Mouse (Mus musculus) midbrain, embryonic 12.5 days (tissue): Measurements from ENCODE around the gene Cenpk. TPM values are rescaled to one million over a fixed set of nuclear protein-coding genes. Genes with fewer than 3 reads are reported as not detected.
"Not testable (repeated sequence)": the region's sequence is repeated elsewhere in the genome, so short reads cannot be mapped to it uniquely, and the experiment has no call there.

Experiments used
- ATAC-seq: fragments of 200-750 bp; cut with Nextera tagmentation; 2 replicates; pipeline ENCODE4 v1.8.0; 2017; ENCODE audit warnings: low read depth, moderate TSS enrichment, moderate library complexity; ENCODE audit not compliant: low FRiP score
- H3K27ac ChIP-seq: fragments of 300-500 bp; sonication (generic); replicated peaks from 2 replicates; pipeline ENCODE4 v1.5.1; 2016; ENCODE audit warnings: mild to moderate bottlenecking
- H3K27me3 ChIP-seq: fragments of 300-500 bp; sonication (generic); 2 replicates; pipeline ENCODE4 v1.6.1; 2016; ENCODE audit warnings: mild to moderate bottlenecking
- H3K36me3 ChIP-seq: fragments of 300-500 bp; sonication (generic); 2 replicates; pipeline ENCODE4 v1.6.1; 2016
- H3K4me1 ChIP-seq: fragments of 300-500 bp; sonication (generic); 2 replicates; pipeline ENCODE4 v1.6.1; 2016
- H3K4me2 ChIP-seq: fragments of 300-500 bp; sonication (generic); replicated peaks from 2 replicates; pipeline ENCODE4 v1.6.1; 2016; ENCODE audit warnings: mild to moderate bottlenecking, moderate library complexity
- H3K4me3 ChIP-seq: fragments of 300-500 bp; sonication (generic); 2 replicates; pipeline ENCODE4 v1.5.1; 2016; ENCODE audit warnings: mild to moderate bottlenecking
- H3K9ac ChIP-seq: fragments of 300-500 bp; sonication (generic); replicated peaks from 2 replicates; pipeline ENCODE4 v1.6.1; 2016; ENCODE audit warnings: mild to moderate bottlenecking, moderate library complexity
- H3K9me3 ChIP-seq: fragments of 300-500 bp; sonication (generic); 2 replicates; pipeline ENCODE4 v1.6.1; 2016; ENCODE audit warnings: mild to moderate bottlenecking
- WGBS: fragments of 180-500 bp; shearing (Covaris S2); methylation state at CpG from one replicate; pipeline ENCODE4 v1.1.7; 2016; 5-methylcytosine and 5-hydroxymethylcytosine counted together
- polyA plus RNA-seq: library from polyadenylated mRNA; unstranded; fragments of >200 nt; fragmentation: Nextera tagmentation; extraction: Ambion mirVana; gene quantifications from 2 replicates; pipeline ENCODE4 v1.2.1, GENCODE M21; 2016

Cenpk gene
- 64.0 and 68.2 TPM in 2 replicates for polyA plus RNA-seq

DNA sequence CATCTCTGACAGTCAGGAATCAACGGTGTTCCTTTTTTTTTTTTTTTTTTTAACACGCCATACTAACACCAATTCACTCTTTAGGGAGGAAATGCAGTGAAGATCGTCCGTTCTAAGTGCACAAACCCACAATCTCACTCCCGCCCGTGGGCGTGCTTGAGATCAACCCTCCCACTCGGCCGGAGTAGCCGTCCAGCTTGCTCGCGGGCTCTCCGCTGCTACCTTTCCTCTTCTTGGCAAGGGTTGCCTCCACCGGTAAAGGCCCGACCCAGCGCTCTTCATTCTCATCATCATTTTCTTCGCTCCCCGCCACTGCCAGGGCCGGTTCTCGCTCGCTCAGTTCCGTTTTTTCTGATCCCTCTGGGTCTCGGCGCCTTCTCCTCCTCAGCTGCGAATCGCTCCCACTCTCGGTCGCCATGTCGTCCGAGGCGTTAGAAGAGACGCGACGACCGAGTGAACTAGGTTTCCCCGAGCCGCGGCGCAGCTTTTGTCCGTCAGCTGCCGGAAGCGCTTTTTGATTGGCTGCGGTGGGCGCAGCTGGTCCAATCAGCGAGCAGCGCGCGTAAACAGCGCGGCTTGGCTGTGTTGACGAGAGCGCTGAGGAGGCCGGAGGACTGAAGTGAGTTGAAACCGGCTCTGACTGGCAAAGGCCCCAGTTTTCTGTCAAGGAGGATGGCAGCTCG lies at the start of gene Cenpk, which contains the start of gene Ppwd1:
Cenpk (plus strand) TSS at position 228 of the 683 bp plus-strand sequence.
Ppwd1 (minus strand) TSS at position 460 of the 683 bp plus-strand sequence.
- ATAC-seq: peak; percentile 100
- under 1% methylated on average over 55 of the region's 55 CpGs for WGBS
- peaks cover 7% of the 10 kb centered on the region for H3K36me3 ChIP-seq
- peak within 1 kb of the TSS; percentile 90 for H3K27ac ChIP-seq
- H3K4me2 ChIP-seq: peak within 1 kb of the TSS; percentile 79
- peak within 1 kb of the TSS; percentile 81 for H3K4me3 ChIP-seq
- H3K9me3 ChIP-seq: no peaks in the 10 kb centered on the region
- peak within 1 kb of the TSS; percentile 84 for H3K9ac ChIP-seq
- H3K4me1 ChIP-seq: peaks cover 12% of the 10 kb centered on the region
- no peaks in the 10 kb centered on the region for H3K27me3 ChIP-seq

DNA sequence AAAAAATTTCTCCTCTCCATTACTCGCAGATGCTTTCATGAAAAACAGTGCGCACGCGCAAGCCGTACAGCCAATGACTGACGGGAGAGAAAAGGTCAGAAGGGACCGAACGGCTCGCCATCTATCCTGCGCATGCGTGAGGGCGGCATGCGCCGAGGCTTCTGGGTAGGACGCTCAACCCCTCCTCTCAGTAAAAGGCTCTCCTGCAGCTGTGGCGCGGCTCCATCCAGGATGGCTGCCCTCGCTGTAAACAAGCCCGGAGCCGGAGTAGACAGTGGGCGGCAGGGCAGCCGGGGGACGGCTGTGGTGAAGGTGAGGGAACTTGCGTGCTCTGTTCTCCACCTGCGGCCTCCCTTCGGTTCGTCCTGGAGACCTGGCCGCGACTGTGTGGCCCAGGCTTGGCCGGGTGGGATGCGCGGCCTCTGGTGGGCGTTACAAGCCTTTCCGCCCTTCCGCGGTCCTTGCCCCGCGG lies 49.7 kb upstream of the Cenpk start, which contains the start of gene Trim23:
Trim23 (plus strand) TSS at position 148 of the 472 bp plus-strand sequence.
- Histone ChIP-seq H3K27me3 (no peaks in the 10 kb centered on the region), H3K27ac (peak within 1 kb of the TSS; percentile 83), H3K9ac (peak within 1 kb of the TSS; percentile 80), H3K9me3 (no peaks in the 10 kb centered on the region), H3K4me1 (peaks cover 14% of the 10 kb centered on the region), H3K4me3 (peak within 1 kb of the TSS; percentile 86), H3K36me3 (peaks cover 15% of the 10 kb centered on the region), H3K4me2 (peak within 1 kb of the TSS; percentile 78)
- under 1% methylated on average over 38 of the region's 38 CpGs for WGBS
- ATAC-seq: peak; percentile 98

DNA sequence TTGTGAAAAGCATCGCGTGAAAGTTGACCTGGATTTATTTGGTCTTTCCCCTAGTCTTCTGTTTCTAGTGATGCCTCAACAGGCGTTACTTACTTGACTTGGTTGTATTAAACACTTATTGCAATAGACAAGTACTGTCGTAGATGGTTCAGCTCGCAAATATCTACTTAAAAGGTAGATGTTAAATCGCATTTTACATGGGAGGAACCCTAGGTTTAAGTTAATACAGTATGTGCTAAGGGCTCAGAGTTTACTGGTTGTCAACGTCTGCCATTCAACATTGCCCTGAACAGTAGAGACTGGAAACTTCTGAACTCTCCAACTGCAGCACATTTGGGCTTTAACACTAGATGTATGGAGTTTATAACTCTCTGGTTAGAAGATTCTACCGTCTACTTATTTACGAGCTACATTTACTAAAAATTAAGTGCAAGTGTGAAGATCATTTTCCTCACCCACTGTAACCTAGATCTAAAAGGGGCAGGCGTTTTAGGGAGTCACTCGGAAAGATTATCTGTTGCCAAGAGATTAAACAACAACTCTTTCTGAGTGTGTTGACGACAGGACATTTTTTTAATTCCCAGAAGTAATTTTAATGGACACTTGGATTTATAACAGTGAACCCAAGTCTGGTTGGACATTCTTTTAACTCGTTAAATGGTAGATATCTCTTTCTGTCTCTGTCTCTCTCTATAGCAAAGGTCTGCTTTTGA lies 49.1 kb upstream of the Cenpk start:
- no peaks in the 10 kb centered on the region for H3K9me3 ChIP-seq
- peak overlapping the region; percentile 80 for H3K9ac ChIP-seq
- peak overlapping the region; percentile 62 for H3K4me2 ChIP-seq
- H3K27me3 ChIP-seq: no peaks in the 10 kb centered on the region
- ATAC-seq: 0 out of 2 replicates have a peak, but pooled peaks have one; percentile 2
- peaks cover 21% of the 10 kb centered on the region for H3K36me3 ChIP-seq
- H3K4me3 ChIP-seq: peak overlapping the region; percentile 86
- WGBS: 24% methylated on average over 13 of the region's 13 CpGs
- H3K27ac ChIP-seq: peak overlapping the region; percentile 83; the same call in 1 of the 2 replicates
- H3K4me1 ChIP-seq: peaks cover 14% of the 10 kb centered on the region

DNA sequence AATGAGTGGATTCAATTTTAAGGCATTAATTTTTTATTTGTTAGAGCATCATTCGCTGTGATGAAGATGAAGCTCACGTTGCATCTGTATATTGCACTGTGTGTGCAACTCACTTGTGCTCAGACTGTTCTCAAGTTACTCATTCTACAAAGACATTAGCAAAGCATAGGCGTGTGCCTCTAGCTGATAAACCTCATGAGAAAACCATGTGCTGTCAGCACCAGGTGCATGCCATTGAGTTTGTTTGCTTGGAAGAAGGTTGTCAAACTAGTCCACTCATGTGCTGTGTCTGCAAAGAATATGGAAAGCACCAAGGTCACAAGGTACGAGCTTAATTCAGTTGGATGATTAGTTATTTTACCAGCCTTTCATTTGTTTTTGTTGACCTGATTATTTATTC lies 41.1 kb upstream of the Cenpk start:
- no peaks in the 10 kb centered on the region for H3K27me3 ChIP-seq
- H3K4me1 ChIP-seq: no peaks in the 10 kb centered on the region
- no peaks in the 10 kb centered on the region for H3K9me3 ChIP-seq
- H3K36me3 ChIP-seq: peaks cover 46% of the 10 kb centered on the region
- WGBS: 91% methylated on average over 4 of the region's 4 CpGs
- ATAC-seq: no peak
- no peak overlapping the region for H3K9ac ChIP-seq
- no peak overlapping the region for H3K4me2 ChIP-seq
- H3K27ac ChIP-seq: no peak overlapping the region
- no peak overlapping the region for H3K4me3 ChIP-seq

DNA sequence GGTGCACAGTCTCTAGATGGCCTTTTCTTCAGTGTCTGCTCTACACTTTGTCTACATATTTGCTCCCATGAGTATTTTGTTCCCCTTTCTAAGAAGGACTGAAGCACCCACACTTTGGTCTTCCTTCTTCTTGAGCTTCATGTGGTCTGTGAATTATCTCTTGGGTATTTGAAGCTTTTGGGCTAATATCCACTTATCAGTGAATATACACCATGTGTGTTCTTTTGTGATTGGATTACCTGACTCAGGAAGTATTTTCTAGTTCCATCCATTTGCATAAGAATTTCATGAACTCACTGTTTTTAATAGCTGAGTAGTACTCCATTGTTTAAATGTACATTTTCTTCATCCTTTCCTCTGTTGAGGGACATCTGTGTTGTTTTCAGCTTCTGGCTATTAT lies 32.5 kb upstream of the Cenpk start:
- not testable (repeated sequence) for H3K4me2 ChIP-seq, H3K9me3 ChIP-seq, H3K27ac ChIP-seq, H3K9ac ChIP-seq, ATAC-seq, H3K4me1 ChIP-seq, H3K27me3 ChIP-seq, H3K4me3 ChIP-seq
- H3K36me3 ChIP-seq: peaks cover 25% of the 10 kb centered on the region

DNA sequence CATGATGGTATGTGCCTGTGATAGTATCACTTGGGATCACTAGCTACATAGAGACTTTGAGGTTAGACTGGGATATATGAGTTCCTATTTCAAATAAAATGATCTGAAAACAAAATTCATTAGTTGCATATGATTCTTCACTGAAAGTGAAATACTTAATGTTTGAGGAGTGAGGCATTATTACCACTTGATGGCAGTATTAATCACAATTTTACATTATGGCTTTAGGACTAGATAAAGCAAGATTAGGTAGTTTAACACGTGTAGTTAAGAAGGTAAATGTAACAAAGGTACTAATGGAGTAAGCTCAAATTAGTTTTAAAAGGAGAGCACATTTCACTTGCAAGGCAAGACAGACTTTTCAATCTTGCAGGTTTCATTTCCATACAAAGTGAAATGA lies 24.1 kb upstream of the Cenpk start:
- H3K4me2 ChIP-seq: no peak overlapping the region
- no peaks in the 10 kb centered on the region for H3K27me3 ChIP-seq
- no peak overlapping the region for H3K4me3 ChIP-seq
- no peak for ATAC-seq
- no peak overlapping the region for H3K27ac ChIP-seq
- 70% methylated on average over 1 of the region's 1 CpGs for WGBS
- H3K9ac ChIP-seq: no peak overlapping the region
- H3K4me1 ChIP-seq: no peaks in the 10 kb centered on the region
- peaks cover 21% of the 10 kb centered on the region for H3K36me3 ChIP-seq
- H3K9me3 ChIP-seq: no peaks in the 10 kb centered on the region

DNA sequence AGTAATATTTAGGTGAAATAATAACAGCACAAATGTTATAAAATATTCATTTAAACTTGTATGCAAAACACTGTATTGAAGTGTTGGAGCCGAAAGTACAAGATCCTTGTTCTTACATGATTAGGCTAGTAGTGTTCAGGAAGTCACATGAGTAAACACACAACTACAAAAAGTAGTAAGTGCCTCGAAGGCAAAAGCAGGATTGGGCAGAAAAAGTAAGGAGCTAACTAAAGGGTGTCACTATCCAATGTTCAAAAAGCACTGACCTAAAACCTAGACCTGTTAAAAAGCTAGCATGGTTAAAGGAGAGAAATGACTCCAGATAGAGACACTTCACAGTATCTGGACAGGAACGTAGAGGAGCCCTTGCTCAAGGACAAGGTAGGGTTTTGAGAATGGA lies 933 bp upstream of the Cenpk start:
- 75% methylated on average over 3 of the region's 3 CpGs for WGBS
- peak overlapping the region; percentile 79 for H3K4me2 ChIP-seq
- peak overlapping the region; percentile 84 for H3K9ac ChIP-seq
- no peaks in the 10 kb centered on the region for H3K27me3 ChIP-seq
- peaks cover 4% of the 10 kb centered on the region for H3K36me3 ChIP-seq
- no peaks in the 10 kb centered on the region for H3K9me3 ChIP-seq
- H3K4me1 ChIP-seq: peaks cover 12% of the 10 kb centered on the region
- no peak for ATAC-seq
- H3K27ac ChIP-seq: no peak overlapping the region
- H3K4me3 ChIP-seq: peak overlapping the region; percentile 81

DNA sequence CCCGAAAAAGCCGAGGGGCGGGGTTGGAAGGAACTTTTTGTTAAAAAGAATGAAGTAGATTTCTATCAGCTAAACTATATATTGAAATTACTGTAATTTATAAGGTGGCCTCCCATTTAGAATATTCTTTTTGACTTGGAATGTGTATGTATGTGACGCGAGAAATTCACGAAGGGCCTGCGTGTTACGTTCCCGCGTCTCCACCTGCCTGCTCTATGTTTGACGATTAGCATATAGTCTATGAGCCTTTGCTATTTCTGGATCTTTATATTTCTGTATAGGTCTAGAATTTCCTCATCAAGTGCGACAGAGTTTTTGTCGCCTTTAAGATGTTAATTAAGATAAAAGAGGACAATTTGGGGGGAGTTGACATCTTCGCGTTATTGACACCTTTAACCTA lies 770 bp downstream of the Cenpk start:
- Histone ChIP-seq H3K27ac (0 out of 2 replicates have a peak overlapping the region, but pooled peaks have one; percentile 54), H3K27me3 (no peaks in the 10 kb centered on the region), H3K36me3 (peaks cover 7% of the 10 kb centered on the region), H3K4me3 (peak overlapping the region; percentile 81), H3K9ac (peak overlapping the region; percentile 71), H3K9me3 (no peaks in the 10 kb centered on the region), H3K4me2 (peak overlapping the region; percentile 79), H3K4me1 (peaks cover 12% of the 10 kb centered on the region)
- whole genome bisulfite sequencing: 8% methylated on average over 15 of the region's 15 CpGs
- peak; percentile 35 for ATAC-seq

DNA sequence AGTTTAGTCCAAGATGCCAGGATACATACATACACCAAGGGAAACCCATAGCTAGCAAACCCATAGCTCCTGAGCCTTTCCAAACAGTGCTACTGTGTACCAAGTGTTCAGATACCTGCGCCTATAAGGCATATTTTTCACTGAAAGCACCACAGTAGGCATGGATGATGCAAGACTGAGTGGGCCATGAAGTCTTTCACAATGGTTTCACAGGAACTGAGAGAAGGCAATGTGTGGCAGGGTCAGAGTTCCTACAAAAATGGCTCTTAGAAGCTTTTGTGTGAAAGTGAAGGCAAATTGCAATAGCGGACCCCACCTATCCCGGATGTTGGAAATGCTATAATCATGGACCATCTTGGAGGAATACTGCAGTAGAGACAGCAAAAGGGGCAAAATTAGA lies 30.6 kb downstream of the Cenpk start:
- Histone ChIP-seq H3K9ac (no peak overlapping the region), H3K27ac (no peak overlapping the region), H3K36me3 (no peaks in the 10 kb centered on the region), H3K4me1 (no peaks in the 10 kb centered on the region), H3K4me2 (no peak overlapping the region), H3K9me3 (no peaks in the 10 kb centered on the region), H3K27me3 (no peaks in the 10 kb centered on the region), H3K4me3 (no peak overlapping the region)
- no peak for ATAC-seq
- 89% methylated on average over 3 of the region's 3 CpGs for WGBS

DNA sequence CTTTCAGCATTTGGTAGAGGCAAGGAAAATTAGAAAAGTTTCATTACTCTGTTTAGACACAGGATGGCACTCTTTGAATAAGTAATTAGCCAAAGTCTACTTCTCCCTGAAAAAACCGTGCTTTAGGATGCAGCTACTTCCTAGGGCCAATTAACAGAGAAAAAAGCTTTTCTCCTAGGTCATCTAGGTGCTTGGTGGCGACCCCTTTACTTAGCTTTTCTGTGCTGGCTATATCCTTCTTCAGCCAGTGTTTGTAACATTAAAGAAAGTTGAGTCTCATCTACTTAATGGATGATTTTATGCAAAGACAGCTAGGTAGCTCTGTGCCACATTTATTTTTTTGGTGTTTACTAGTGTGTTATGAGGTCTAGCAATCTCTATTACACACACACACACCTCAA lies 56.6 kb downstream of the Cenpk start:
- H3K27ac ChIP-seq: 0 out of 2 replicates have a peak overlapping the region, but pooled peaks have one; percentile 39
- peaks cover 16% of the 10 kb centered on the region for H3K4me1 ChIP-seq
- H3K9ac ChIP-seq: no peak overlapping the region
- WGBS: 6% methylated on average over 2 of the region's 2 CpGs
- H3K9me3 ChIP-seq: no peaks in the 10 kb centered on the region
- no peaks in the 10 kb centered on the region for H3K36me3 ChIP-seq
- H3K27me3 ChIP-seq: no peaks in the 10 kb centered on the region
- ATAC-seq: no peak
- H3K4me3 ChIP-seq: no peak overlapping the region
- no peak overlapping the region for H3K4me2 ChIP-seq

DNA sequence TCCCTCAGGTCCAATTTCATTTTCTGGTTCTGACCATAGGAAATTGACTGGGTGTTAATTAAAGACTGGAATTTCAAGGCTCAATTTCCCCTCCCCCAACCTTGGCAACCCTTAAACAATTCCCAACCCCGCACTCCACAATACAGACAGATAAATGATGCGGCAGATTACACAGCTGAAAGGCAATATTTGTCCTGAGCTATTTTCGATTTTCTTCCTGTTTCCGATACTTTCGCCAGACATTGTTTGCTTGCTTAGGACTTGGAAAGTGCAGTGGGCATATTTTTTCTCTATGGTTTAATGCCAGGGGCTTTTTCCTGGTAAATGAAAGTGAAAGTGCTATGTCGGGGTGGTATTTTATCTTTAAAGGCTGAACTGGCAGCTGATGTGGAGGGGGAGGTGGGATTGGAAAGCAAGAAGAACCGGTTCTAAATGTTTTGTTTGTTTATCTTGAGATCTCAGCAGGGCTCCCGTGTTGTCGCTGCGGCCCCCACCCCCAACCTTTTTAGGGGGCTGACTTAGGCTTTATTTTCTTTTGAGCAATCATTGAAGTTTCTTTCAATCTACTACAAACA lies 57.4 kb downstream of the Cenpk start:
- Histone ChIP-seq H3K4me1 (peaks cover 16% of the 10 kb centered on the region), H3K9ac (peak overlapping the region; percentile 46; the same call in 1 of the 2 replicates), H3K9me3 (no peaks in the 10 kb centered on the region), H3K4me3 (peak overlapping the region; percentile 47), H3K27ac (peak overlapping the region; percentile 35; the same call in 1 of the 2 replicates), H3K36me3 (no peaks in the 10 kb centered on the region), H3K27me3 (no peaks in the 10 kb centered on the region), H3K4me2 (peak overlapping the region; percentile 65)
- WGBS: under 1% methylated on average over 10 of the region's 10 CpGs
- ATAC-seq: no peak
